In the genomic region with DNA sequence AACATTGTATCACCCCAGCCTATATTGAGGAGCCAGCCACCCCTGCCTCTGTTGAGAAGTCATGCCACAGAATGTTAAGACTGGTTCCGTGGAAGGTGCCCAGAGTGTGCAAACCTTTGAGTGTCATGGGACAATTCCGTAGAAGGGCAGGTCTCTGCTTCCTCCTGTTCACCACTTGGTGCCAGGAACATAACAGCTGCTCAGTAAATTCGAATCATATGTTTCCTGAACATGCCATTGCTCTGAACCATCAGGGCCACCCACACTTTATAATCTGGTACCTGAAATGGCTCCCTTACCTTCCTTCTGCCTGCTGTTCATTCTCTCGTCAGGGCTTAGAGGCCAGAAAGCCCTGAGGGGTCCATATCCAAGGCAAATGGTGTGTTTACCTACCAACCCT, we compare ENCODE assay signal across 11 mouse cellular contexts.
"Had no signal": no experiment of that assay in that cellular context is flagged by ENCODE, and none has a peak within 500 bp of the region (broad histone marks: within the 10 kb centered on the region; RNA-seq: fewer than 3 reads in every experiment).

No protein-coding gene starts in this region.

- DNase-seq: retina, postnatal 1 day; right cerebral cortex, postnatal 14 days; right cerebral cortex, postnatal 25 days; right cerebral cortex, postnatal 4 days; spleen, adult 18-20 months; thymus, adult 18-20 months; thymus, adult 2 months; thymus, postnatal 14 days; thymus, postnatal 25 days; thymus, postnatal 36 days; thymus, postnatal 4 days had no signal
